Mouse (Mus musculus) frontal cortex, adult 2 months (tissue): ENCODE measurements around the gene Olfr411. TPM values are rescaled to one million over a fixed set of nuclear protein-coding genes. Genes with fewer than 3 reads are reported as not detected.

ENCODE experiments used
- DNase-seq, 2 experiments: peaks; one replicate each; pipeline ENCODE4 v3.0.0; 2022; ENCODE audit warnings: low spot score in 1 of 2; ENCODE audit errors: extremely low spot score in 1 of 2
- polyA plus RNA-seq: library from polyadenylated mRNA; depleted of rRNA; stranded (reverse); fragments of >200 nt; gene quantifications from 2 replicates; pipeline ENCODE4 v1.2.3, GENCODE M21; 2012; rRNA removed

Olfr411 gene
- not detected in 2 replicates for polyA plus RNA-seq

- no peak for DNase-seq
These were observed at the start of gene Olfr411 for GRCm38 (mm10) chr11:74352550-74352949. TSS of gene Olfr411 (minus strand) at chr11:74352650.

- DNase-seq = peak in 1 of 2 experiments; percentile 23
These were observed 49.7 kb upstream of the Olfr411 start for GRCm38 (mm10) chr11:74402126-74402525.

GRCm38 (mm10) chr11:74395583-74395982 is 43.1 kb upstream of the Olfr411 start:
- no peak for DNase-seq

DNA sequence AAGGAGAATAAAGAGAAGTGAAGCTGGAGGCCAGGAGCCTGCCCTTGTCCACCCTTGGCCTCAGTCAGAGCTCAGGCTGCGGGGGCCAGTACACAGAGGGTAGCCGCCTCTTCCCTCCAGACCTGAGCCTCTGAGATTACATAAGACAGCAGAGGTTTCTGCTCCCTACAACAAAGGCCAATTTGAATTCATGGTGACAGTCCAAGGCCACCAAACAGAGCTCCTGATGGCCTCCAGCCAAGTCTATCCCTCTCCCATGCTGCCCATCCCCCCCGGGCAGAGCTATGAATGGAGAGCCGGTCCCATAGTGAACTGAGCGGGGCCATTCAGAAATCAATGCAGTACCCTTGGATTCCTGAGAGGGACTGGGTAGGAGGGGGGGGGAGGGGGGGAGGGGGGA is 41.0 kb upstream of the Olfr411 start:
- peak in 1 of 2 experiments; percentile 25 for DNase-seq

DNA sequence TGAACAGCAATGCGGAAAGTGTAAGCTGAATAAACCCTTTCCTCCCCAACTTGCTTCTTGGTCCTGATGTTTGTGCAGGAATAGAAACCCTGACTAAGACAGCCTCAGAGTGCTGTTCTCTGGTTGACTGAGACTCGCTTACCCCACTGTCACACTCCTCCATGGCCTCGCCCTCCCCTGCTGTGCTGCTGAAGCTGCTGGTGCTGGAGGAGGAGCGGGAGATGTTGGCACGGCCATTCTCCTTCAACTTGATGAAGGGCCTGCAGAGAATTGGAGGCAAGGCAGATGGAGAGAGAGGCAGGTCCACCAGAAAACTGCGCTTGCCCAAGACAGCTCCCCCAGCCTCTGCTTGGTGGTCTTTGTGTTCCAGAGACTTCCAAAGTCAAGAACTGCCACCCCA is 40.5 kb upstream of the Olfr411 start:
- no peak for DNase-seq

- no peak for DNase-seq
These were observed 39.4 kb upstream of the Olfr411 start for GRCm38 (mm10) chr11:74391899-74392298.

DNA sequence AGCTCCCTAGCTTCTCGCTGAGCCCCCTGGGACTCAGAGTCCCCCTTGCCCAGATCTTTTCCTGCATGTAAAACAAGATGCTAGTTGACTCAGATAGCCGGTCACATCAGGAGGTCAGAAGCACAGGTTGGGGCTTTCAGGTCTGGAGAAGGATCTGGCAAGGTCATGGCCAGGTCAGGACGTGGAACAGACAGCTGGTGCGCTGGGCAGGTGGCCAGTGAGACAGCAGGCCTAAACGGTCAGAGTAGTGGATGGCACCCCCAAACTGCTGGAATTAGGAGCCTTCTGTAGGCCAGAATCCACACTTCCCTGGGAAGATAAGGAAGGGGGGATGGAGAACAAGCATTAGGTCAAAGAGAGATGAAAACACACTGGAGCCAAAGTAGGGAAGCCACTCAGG is 34.8 kb upstream of the Olfr411 start:
- DNase-seq = no peak

DNA sequence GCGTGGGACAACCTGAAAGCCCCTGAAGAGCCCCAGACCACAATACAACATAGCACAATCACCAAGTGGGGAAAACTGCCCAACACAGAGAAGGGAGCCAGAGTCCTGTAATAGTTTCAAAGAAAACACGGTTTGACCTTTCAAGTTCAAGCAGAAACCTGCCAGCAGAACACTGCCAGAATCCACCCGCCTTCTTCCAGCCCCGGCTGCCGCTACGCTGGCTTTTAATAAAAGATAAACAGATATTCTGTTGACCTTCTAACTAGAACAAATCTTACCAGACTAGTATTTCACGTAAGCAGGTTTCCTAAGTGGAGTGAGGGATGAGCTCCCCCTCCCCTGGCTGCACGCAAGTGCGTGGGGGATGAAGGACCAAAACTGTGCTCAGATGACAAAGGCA is 33.2 kb upstream of the Olfr411 start:
- no peak for DNase-seq

DNA sequence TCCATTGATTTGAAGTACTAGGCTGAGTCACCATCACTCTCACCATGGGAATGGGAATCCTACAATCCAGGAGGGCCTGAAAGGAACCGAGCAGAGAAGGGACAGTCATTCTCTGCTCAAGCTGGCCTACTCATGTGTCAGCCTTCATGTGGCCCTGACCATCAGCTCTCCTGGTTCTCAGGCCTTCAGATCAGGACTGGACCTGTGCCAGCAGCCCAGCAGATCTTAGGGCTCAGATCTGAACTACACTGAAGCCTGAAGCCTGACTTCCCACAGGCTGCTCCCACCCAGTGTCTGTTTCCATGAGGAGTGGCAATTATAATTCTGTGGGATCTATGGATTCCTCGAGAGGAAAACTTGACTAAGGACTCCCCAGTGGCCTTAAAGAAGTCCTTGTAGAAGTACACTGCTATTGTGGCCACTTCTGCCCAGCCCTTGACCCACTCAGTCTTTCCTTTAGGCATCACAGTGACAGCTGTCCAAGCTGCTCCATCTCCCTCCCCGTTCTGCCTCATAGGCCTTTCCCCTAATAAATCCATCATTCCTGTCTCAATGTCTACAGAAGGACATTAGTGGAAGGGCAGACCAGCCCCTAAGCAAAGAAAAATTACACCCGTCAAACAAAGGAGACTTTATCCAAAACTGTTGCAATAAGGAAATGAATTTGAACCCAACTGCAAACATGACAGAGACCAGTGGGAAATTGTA is 26.9 kb upstream of the Olfr411 start:
- DNase-seq = no peak

DNA sequence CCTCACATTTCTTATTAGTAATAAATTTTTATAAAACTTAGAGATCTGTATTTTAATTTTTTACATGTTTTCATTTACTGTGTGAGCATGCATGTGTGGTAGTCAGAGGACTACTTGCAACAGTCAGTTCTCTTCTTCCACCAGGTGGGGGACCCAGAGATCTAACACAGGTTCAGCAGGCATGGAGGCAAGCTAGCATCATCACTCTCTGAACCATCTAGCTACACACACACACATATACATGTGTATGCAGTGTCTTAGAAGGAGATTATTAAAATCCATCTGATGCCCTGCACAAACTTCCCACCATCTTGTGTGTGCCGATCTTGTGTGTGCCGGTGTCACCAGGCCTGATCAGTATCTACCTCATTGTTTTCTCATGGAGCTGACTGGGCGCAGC is 24.4 kb upstream of the Olfr411 start:
- peak; percentile 60 to 88 for DNase-seq

- DNase-seq = peak in 1 of 2 experiments; percentile 92
These were observed 19.1 kb upstream of the Olfr411 start for GRCm38 (mm10) chr11:74371393-74372100.

DNA sequence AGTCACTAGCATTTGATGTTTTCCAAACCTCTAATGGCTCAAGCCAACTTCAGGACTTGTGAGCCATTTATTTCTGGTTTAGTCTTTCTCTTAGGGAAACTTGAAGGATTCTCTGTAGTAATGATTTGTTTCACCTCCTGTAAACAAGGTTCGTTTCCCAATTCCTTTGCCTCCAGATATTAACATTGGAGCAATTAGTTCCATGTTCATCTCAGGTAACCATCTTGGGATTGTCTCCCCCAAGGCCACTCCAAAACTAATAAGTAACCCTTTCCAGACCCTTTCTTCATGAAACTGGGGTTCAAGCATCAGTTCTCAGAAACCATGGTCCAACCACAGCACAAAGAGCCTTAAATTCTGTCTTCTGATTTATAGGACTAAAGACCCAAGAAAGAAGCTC is 9.3 kb upstream of the Olfr411 start, which contains the start of gene Olfr412:
TSS of gene Olfr412 (plus strand) at position 301 of the 400 bp plus-strand sequence.
- no peak for DNase-seq

- no peak for DNase-seq
These were observed 14.5 kb downstream of the Olfr411 start, which contains the start of gene Olfr410 for GRCm38 (mm10) chr11:74337931-74338330. TSS of gene Olfr410 (minus strand) at chr11:74338031.

DNA sequence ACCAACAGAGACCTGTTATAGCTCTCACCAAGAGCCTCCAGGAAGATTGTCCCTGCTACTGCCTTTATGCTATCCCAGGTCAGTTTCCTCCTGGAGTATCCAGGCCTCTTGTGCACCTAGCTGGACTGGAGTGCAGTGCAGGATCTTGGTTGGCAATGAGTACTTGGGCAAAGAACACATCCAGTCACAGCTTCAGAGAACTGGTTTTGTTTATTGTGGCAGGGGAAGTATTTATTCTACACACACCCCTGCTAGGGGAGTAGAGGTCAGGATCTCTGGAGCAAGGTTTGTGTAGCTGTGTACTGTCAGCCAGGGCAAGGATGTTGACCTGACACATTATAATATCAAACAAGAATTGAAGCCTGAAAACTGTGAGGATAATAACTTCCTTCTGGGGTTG is 23.7 kb downstream of the Olfr411 start:
- no peak for DNase-seq

GRCm38 (mm10) chr11:74326044-74326443 is 26.4 kb downstream of the Olfr411 start:
- DNase-seq = no peak

Other genes starting within 250 kb of the Olfr411 start
- not detected in 2 replicates for gene Olfr401, start 238.9 kb downstream of the Olfr411 start, polyA plus RNA-seq
- gene Olfr402, start 199.1 kb downstream of the Olfr411 start, polyA plus RNA-seq = not detected in 2 replicates
- gene Olfr403, start 166.4 kb downstream of the Olfr411 start, polyA plus RNA-seq = not detected in 2 replicates
- not detected in 2 replicates for gene Olfr43, start 141.3 kb downstream of the Olfr411 start, polyA plus RNA-seq
- gene Olfr406, start 92.8 kb downstream of the Olfr411 start, polyA plus RNA-seq = not detected in 2 replicates
- not detected in 2 replicates for gene Olfr59, start 68.9 kb downstream of the Olfr411 start, polyA plus RNA-seq
- gene Olfr410, start 14.6 kb downstream of the Olfr411 start, polyA plus RNA-seq = not detected in 2 replicates
- gene Olfr412, start 9.4 kb upstream of the Olfr411 start, polyA plus RNA-seq = not detected in 2 replicates